Mouse (Mus musculus) myocyte (in vitro differentiated cells): ENCODE data around the gene Abcf2. TPM values are rescaled to one million over a fixed set of nuclear protein-coding genes. Genes with fewer than 3 reads are reported as not detected.

ENCODE experiments used
- H3K27me3 ChIP-seq: one replicate; pipeline ENCODE4 v1.6.1; 2011; ENCODE audit not compliant: control insufficient read depth, insufficient read depth, insufficient read length
- H3K36me3 ChIP-seq: one replicate; pipeline ENCODE4 v1.6.1; 2011; ENCODE audit not compliant: control insufficient read depth, insufficient read depth
- H3K4me2 ChIP-seq: one replicate; pipeline ENCODE4 v1.6.1; 2011; ENCODE audit warnings: low read depth, control low read depth
- H3K4me3 ChIP-seq: one replicate; pipeline ENCODE4 v1.5.1; 2011; ENCODE audit warnings: mild to moderate bottlenecking, control low read depth, moderate library complexity
- H3K79me2 ChIP-seq: one replicate; pipeline ENCODE4 v1.6.1; 2011; ENCODE audit not compliant: control insufficient read depth, insufficient read depth
- H3ac ChIP-seq: one replicate; pipeline ENCODE4 v1.6.1; 2011; ENCODE audit not compliant: control insufficient read depth, insufficient read length
- CEBPB ChIP-seq: IDR thresholded peaks from 2 replicates; pipeline ENCODE4 v1.6.1; 2011; ENCODE audit warnings: mild to moderate bottlenecking, moderate library complexity; ENCODE audit not compliant: poor library complexity, insufficient read depth, severe bottlenecking
- E2F4 ChIP-seq: IDR thresholded peaks from one replicate; pipeline ENCODE4 v1.6.1; 2011; ENCODE audit warnings: mild to moderate bottlenecking, control low read depth, moderate library complexity; ENCODE audit not compliant: insufficient read depth
- MAX ChIP-seq: IDR thresholded peaks from one replicate; pipeline ENCODE4 v1.6.1; 2011; ENCODE audit warnings: low read depth, mild to moderate bottlenecking, control low read depth
- MYOD1 ChIP-seq, 3 experiments: IDR thresholded peaks; one replicate each; pipeline ENCODE4 v1.6.1; 2011; ENCODE audit warnings: control low read depth in 2 of 3, low read depth in 2 of 3, mild to moderate bottlenecking in 2 of 3, moderate library complexity in 1 of 3; ENCODE audit not compliant: insufficient read length in 2 of 3, control insufficient read depth in 1 of 3
- MYOG ChIP-seq, 3 experiments: IDR thresholded peaks; one replicate each; pipeline ENCODE4 v1.6.1; 2011; ENCODE audit warnings: control low read depth in 2 of 3, low read depth in 2 of 3, mild to moderate bottlenecking in 2 of 3; ENCODE audit not compliant: insufficient read length in 2 of 3, control insufficient read depth in 1 of 3, insufficient read depth in 1 of 3
- POLR2A ChIP-seq: IDR thresholded peaks from one replicate; pipeline ENCODE4 v1.6.1; 2011; ENCODE audit warnings: low read depth, mild to moderate bottlenecking, control low read depth, moderate library complexity; ENCODE audit not compliant: insufficient read length
- POLR2AphosphoS2 ChIP-seq: IDR thresholded peaks from one replicate; pipeline ENCODE4 v1.6.1; 2011; ENCODE audit warnings: low read depth, control low read depth; ENCODE audit not compliant: insufficient read length
- REST ChIP-seq: IDR thresholded peaks from one replicate; pipeline ENCODE4 v1.6.1; 2011; ENCODE audit warnings: mild to moderate bottlenecking, control low read depth, moderate library complexity; ENCODE audit not compliant: insufficient read depth, insufficient read length
- SRF ChIP-seq: IDR thresholded peaks from one replicate; pipeline ENCODE4 v1.6.1; 2011; ENCODE audit warnings: low read depth; ENCODE audit not compliant: control insufficient read depth, insufficient read length
- TCF12 ChIP-seq: IDR thresholded peaks from one replicate; pipeline ENCODE4 v1.6.1; 2011; ENCODE audit warnings: mild to moderate bottlenecking, control low read depth; ENCODE audit not compliant: poor library complexity, insufficient read depth, severe bottlenecking
- TCF3 ChIP-seq: IDR thresholded peaks from one replicate; pipeline ENCODE4 v1.6.1; 2011; ENCODE audit warnings: low read depth, control low read depth; ENCODE audit not compliant: insufficient read length
- USF1 ChIP-seq: IDR thresholded peaks from one replicate; pipeline ENCODE4 v1.6.1; 2011; ENCODE audit warnings: low read depth, mild to moderate bottlenecking, control low read depth, moderate library complexity
- polyA plus RNA-seq: library from polyadenylated mRNA; unstranded; fragments of >200 nt; fragmentation: generic; extraction: Trizol; gene quantifications from one replicate; pipeline ENCODE4 v1.2.1, GENCODE M21; 2012; ENCODE audit warnings: missing spikeins

Gene Abcf2
- polyA plus RNA-seq, 1 experiment: 137 TPM

- Histone ChIP-seq H3K27me3 (peaks cover 65% of the 10 kb centered on the region), H3K79me2 (no peaks in the 10 kb centered on the region), H3ac (no peak overlapping the region), H3K36me3 (no peaks in the 10 kb centered on the region), H3K4me3 (no peak overlapping the region), H3K4me2 (no peak overlapping the region)
- TF ChIP-seq MAX (no peak), POLR2A (no peak), CEBPB (no peak), REST (no peak), MYOD1 (IDR thresholded peaks at IDR 0.05; ENCODE audit: control insufficient read depth in 1 of 3, insufficient read length in 2 of 3, low read depth in 2 of 3) (no peak), SRF (no peak), MYOG (IDR thresholded peaks at IDR 0.05; ENCODE audit: control insufficient read depth in 1 of 3, insufficient read depth in 1 of 3, insufficient read length in 2 of 3, low read depth in 2 of 3) (no peak), E2F4 (no peak), TCF3 (no peak), POLR2AphosphoS2 (no peak), TCF12 (no peak)
These were observed 23.5 kb downstream of the Abcf2 start for GRCm38 (mm10) chr5:24553621-24554244.

- Histone ChIP-seq H3K36me3 (no peaks in the 10 kb centered on the region), H3K79me2 (no peaks in the 10 kb centered on the region), H3K4me3 (no peak overlapping the region), H3ac (no peak overlapping the region), H3K4me2 (no peak overlapping the region), H3K27me3 (peaks cover 70% of the 10 kb centered on the region)
- no peak for TF ChIP-seq CEBPB
- no peak for TF ChIP-seq TCF12
- TF ChIP-seq TCF3: no peak
These were observed 26.0 kb downstream of the Abcf2 start for GRCm38 (mm10) chr5:24551317-24551688.

- no peak for TF ChIP-seq TCF3
- no peak for TF ChIP-seq REST
- H3ac ChIP-seq: no peak overlapping the region
- no peaks in the 10 kb centered on the region for H3K36me3 ChIP-seq
- no peaks in the 10 kb centered on the region for H3K79me2 ChIP-seq
- H3K4me3 ChIP-seq: no peak overlapping the region
- H3K27me3 ChIP-seq: peaks cover 70% of the 10 kb centered on the region
- no peak overlapping the region for H3K4me2 ChIP-seq
These were observed 26.5 kb downstream of the Abcf2 start for GRCm38 (mm10) chr5:24550598-24551316.

GRCm38 (mm10) chr5:24542643-24543042, 34.6 kb downstream of the Abcf2 start:
- TF ChIP-seq CEBPB (no peak), TCF12 (no peak), POLR2A (no peak), MYOG (IDR thresholded peaks at IDR 0.05; ENCODE audit: control insufficient read depth in 1 of 3, insufficient read depth in 1 of 3, insufficient read length in 2 of 3, low read depth in 2 of 3) (no peak), POLR2AphosphoS2 (no peak)
- no peak overlapping the region for H3K4me2 ChIP-seq
- no peaks in the 10 kb centered on the region for H3K36me3 ChIP-seq
- no peak overlapping the region for H3ac ChIP-seq
- no peak overlapping the region for H3K4me3 ChIP-seq
- H3K27me3 ChIP-seq: peaks cover 25% of the 10 kb centered on the region
- no peaks in the 10 kb centered on the region for H3K79me2 ChIP-seq

GRCm38 (mm10) chr5:24541144-24541569, 36.1 kb downstream of the Abcf2 start:
- TF ChIP-seq E2F4 (no peak), TCF3 (no peak), USF1 (no peak), POLR2A (no peak), MAX (no peak), MYOG (IDR thresholded peaks at IDR 0.05; ENCODE audit: control insufficient read depth in 1 of 3, insufficient read depth in 1 of 3, insufficient read length in 2 of 3, low read depth in 2 of 3) (no peak), POLR2AphosphoS2 (no peak), MYOD1 (IDR thresholded peaks at IDR 0.05; ENCODE audit: control insufficient read depth in 1 of 3, insufficient read length in 2 of 3, low read depth in 2 of 3) (no peak), TCF12 (no peak), CEBPB (no peak), SRF (no peak), REST (no peak)
- H3K4me3 ChIP-seq: no peak overlapping the region
- no peaks in the 10 kb centered on the region for H3K36me3 ChIP-seq

More at GRCm38 (mm10) chr5:24541144-24541569, 36.1 kb downstream of the Abcf2 start:
- no peaks in the 10 kb centered on the region for H3K79me2 ChIP-seq
- H3K4me2 ChIP-seq: no peak overlapping the region
- peaks cover 38% of the 10 kb centered on the region for H3K27me3 ChIP-seq
- H3ac ChIP-seq: no peak overlapping the region
